Mouse (Mus musculus): Measurements from ENCODE around the gene Usp32.

GRCm38 (mm10) chr11:84948526-84948925 lies 191.4 kb downstream of the Usp32 start:
- TF ChIP-seq POLR2A (IDR thresholded peaks at IDR 0.05; ENCODE audit: borderline replicate concordance, insufficient read depth, low read length) (no peak), CTCF (IDR thresholded peaks at IDR 0.05; ENCODE audit: borderline replicate concordance, insufficient read depth, low read depth, low read length) (no peak)
